Mouse (Mus musculus): Measurements from ENCODE around the gene Olfr282.
"Not testable (repeated sequence)": the region's sequence is repeated elsewhere in the genome, so short reads cannot be mapped to it uniquely, and the experiment has no call there.

The Olfr282 gene

DNA sequence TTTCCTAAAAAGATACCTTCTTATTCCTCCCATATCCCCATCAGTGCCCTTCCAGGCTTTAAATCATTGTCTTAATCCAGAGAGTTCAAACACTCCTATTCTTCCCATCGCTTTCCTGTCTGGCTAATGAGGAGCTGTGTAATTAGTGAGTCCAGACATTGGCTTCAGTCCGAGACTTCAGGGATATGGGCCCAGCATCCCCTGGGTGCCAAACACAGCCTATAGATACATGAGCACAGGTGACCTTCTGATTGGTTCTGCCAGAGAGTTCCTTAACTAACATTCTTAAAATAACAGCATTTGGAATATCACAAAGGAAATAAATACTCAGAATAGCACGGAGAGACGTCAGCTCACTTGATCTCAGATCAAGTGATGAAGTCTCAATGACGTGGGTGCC lies at the start of gene Olfr282:
Gene Olfr282 (plus strand): TSS at position 301 of the 400 bp plus-strand sequence.
- DNase-seq = not testable (repeated sequence)

DNA sequence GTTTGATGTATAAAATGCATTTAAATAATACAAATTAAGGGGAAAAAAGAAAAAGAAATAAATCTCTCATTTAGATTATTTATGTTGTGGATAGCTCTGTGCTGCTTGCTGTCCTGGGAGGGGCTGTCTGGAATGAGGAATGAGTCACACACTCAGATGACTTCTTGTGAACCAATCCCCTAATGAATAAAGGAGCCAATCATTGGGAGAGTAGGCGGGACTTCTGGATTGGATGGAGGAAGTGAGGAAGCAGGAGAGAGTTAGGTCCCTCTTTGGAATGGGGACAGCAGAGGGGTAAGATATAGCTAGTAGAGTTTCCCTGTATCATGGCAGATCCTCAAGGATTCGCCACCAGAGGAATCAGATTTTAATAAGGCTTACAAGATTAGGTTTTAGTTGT lies 43.4 kb upstream of the Olfr282 start:
- DNase-seq = no peak

DNA sequence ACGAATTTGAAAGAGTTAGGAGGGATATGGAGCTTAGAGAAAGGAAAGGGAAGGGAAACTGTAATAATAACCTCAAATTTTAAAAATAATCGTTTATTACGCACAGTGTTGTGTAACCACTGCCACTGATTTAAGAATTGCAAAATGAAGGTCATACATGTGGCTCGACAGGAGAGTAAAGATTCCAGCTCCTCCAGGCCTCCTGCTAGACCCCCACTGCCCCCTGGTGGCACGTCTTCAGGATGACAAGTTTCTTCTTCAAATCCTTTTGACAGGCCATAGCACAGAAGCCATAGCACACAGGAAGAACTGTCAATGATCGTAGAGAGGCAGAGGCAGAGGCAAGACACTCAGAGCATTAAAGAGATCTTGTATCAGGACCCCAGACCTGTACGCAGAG lies 41.2 kb upstream of the Olfr282 start:
- DNase-seq = peak; percentile 73

DNA sequence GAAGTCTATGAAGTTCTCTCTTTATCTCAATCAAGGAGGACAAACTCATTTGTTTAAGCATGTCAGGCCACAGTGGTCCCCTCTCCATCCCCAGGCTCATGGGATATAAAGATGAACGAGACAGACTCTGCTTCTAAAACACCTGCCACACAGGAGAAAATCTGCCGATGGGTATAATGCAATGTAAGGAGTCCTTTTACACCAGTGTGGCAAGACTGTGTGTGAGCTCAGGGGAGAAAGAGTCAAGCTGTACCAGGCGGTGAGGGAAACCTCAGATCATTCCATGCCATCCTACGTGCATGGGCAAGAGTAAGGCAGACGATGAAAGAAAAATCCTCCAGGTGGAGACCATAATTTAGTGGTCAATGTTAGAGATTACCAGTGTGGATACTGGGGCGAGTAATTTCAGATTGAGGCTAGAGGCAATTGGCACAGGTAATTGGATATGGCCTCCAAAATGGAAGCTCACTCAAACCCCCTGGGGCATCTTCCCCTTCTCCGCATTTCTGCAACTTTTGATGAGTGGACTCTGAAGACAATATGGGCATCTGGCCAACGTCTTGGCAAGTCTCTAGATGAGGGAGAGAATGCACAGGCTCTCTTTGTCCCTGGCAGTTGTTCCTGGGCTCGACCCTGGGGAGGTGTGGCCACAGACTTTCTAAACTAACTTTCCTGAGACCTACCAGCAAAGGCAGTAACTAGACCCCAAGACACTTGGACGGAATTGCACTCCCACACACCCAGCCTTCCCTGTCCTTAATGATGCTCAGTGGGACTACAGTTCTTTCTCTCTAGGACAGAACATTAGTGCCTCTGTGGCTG lies 39.7 kb upstream of the Olfr282 start:
- no peak for DNase-seq

DNA sequence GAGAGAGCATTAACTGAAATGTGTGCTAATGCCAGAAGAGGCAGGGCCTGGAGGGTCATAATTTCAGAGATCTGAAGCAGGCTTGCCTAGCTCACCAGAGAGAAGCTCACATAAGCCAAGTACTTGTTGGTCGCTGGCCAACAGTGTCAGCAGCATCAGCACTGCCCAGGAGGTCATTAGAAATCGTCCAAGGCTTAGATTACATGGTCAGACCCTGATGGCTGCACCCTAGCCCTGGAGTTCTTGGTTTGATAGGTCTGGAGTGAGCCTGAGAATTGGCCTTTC lies 39.2 kb upstream of the Olfr282 start:
- DNase-seq = peak; percentile 25

DNA sequence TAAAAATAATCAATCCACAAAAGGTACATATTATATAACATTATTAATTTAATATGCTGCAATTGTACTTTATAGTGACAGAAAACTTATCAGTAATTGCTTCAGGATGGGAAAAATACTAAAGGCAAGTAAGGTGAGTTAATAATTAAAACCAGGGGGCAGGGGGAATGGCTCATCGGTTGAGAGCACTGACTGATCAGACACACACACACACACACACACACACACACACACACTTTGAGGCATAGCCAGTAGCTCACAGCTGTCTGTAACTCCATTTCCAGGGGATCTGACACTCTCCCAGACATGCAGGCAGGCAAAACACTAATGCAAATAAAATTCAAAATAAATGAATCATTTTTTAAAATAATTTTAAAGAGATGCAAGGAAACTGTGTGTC lies 33.9 kb upstream of the Olfr282 start:
- DNase-seq = peak; percentile 45

DNA sequence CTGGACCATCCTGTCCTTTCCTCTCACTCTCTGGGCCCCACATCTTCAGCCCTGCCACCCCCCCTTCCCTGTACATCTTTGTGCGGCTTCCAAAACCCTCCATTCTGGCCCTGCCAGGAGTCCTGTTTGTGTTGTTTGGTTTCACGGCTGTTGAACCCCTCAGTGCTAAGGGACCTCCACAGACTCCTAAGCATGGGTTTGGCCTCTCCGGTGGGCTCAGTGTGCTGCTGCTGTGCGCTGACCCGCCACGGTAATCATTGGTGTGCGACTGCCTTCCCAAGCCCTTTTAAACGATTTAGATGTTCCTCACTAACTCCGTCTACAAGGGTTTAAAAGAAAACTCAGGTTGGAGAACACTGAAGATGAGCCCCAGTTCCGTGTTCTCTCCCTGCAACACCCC lies 28.7 kb upstream of the Olfr282 start:
- no peak for DNase-seq

DNA sequence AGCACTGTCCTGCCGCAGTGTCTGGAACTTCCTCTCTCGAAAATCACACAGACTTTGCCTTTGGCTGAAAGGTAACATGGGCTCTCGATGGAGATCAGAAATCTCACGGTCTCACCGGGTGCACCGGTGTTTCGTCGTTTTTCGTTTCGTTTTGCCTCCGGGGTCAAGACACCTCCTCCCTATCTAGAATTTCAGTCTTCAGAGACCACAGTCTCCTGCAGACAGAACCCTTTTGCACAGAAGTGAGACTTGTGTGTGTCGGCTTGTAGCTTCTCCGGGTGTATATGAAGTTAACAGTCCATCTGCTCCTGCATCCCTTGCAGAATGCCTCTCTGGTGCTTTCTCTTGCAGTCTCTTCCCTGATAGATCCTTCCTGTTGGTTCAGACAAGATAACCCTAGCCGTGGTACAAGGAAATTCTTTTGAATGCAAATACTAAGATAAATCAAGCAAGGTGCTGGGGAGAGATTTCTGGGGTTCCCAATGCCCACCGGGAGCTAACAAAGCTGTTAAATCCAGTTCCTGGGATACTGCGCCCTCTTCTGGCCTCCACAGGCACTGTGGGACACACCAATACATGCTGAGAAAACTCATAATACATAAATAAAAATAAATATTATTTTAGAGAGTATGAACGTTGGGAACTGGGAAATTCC lies 22.5 kb upstream of the Olfr282 start:
- peak; percentile 45 for DNase-seq

DNA sequence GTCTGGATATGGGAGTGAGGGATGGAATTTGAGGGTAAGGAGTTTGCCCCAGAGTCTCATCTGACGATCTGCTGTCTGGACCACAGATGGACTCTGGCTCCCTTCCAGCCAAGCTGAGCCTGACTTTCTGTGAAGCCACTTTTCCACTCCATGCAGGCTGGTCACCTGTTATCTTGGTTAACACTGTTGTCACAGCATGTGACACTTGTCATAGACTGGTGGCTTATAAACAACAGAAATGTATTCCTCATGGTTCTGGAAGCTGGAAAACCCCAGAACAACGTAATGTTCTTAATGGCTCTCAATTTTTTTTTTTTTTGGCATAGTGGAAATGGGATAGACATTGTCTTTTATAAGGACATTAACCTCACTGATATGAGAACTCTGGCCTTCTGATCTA lies 21.4 kb upstream of the Olfr282 start:
- DNase-seq = no peak

DNA sequence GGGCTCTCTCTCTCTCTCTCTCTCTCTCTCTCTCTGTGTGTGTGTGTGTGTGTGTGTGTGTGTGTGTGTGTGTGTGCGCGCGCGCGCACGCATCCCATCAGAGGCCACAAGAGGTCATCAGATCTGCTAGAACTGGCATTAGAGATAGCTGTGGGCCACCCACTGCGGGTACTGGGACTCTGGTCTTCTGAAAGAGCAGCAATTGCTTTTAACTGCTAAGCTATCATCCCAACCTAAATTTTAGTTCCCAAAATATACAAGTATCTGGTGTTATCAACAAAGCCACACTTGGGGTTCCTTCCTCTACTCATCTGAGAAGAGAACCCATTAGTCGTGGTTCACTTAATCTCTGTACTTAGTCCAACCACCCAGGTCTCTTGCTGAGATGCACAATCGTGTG lies 20.8 kb upstream of the Olfr282 start:
- no peak for DNase-seq

DNA sequence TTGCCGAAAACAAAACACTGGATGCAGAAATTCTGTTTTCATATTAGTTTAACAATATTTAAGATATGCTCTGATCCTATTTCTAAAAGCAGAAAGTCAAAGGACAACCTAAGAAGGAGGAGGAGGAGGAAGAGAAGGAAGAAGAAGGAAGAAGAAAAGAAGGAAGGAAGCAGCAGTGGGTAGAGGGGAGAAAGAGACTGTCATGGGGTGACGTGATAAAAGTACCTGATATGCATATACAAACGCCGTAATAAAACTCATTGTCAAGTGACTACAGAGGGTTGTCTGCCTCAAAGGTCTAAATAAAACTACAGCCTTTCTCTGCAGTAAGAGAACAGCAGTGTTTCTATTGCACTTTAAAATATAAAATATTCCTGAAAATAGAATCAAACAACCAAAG lies 15.0 kb upstream of the Olfr282 start:
- DNase-seq = no peak

DNA sequence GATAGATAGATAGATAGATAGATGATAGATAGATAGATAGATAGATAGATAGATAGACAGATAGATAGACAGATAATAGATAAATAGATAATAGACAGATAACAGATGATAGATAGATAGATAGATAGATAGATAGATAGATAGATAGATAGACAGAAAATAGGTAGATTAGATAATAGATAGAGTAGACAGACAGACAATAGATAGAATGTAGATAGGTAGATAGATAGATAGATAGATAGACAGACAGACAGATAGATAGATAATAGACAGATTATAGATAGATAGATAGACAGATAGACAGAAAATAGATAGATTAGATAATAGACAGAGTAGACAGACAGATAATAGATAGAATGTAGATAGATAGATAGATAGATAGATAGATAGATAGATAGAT lies 14.2 kb upstream of the Olfr282 start:
- not testable (repeated sequence) for DNase-seq

DNA sequence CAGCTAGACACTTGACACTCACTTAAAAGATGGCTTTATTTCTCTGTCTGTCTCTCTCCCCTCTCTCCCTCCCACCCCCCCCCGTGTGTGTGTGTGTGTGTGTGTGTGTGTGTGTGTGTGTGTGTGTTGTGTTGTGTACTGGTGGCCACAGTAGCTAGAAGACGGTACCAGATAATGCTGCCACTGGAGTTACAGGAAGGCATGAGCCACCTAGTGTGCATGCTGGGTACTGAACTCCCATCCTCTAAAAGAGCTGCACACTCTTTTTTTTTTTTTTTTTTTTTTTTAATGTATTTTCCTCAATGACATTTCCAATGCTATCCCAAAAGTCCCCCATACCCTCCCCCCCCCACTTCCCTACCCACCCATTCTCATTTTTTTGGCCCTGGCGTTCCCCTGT lies 13.7 kb upstream of the Olfr282 start:
- DNase-seq = not testable (repeated sequence)

DNA sequence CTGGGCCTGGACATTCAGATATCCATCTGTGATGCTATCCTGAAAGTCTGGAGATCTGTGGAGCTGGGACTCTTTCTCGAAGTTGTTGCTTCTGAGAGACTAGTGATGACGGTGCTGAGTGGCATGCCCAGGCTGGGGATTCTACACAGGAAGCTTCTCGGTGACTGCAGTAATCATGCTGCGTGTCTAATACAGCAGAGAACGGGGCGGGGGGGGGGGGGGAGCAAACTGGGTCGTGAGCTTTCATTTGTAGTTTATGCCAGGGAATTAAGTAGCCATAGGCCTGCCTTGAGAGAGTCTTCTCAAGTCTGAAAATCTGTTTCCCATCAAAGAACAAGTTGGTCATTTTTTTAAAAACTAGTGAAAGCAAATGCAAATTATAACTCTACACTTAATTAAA lies 12.9 kb upstream of the Olfr282 start:
- no peak for DNase-seq

DNA sequence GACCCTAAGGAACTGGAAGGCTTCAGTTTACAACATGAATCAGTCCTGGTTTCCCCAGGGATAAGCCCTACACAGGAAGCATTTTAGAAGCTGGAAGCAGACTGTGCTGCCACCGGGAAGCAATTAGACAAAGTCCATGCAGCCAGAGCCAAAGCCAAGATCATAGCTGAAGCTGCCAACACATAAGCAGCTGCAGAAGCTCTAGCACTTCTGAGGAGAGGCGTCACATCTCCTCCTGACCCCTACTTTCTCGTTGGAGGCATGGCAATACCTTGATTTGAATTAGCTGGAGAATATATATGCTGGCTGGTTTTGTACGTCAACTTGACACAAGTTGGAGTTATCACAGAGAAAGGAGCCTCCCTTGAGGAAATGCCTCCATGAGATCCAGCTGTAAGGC lies 10.1 kb upstream of the Olfr282 start:
- DNase-seq = no peak

DNA sequence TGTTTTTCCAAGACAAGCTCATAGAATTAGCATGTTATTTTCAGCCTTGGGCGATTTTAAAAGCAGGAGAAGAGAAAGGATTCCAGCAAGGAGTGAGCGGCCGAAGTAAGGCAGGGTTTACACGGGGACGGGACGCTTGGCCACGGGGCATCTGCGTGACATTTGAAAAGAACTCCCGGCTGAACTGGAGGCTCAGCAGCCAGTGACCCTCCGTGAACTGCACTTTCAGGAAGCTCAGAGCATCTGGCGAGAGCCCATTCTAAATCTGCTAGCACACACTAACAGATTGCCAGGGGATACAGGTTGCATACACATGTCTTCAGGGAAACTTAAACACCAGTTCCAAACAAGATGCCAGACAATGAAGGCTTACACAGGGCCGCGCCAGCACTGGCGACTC lies 6.7 kb upstream of the Olfr282 start:
- no peak for DNase-seq

DNA sequence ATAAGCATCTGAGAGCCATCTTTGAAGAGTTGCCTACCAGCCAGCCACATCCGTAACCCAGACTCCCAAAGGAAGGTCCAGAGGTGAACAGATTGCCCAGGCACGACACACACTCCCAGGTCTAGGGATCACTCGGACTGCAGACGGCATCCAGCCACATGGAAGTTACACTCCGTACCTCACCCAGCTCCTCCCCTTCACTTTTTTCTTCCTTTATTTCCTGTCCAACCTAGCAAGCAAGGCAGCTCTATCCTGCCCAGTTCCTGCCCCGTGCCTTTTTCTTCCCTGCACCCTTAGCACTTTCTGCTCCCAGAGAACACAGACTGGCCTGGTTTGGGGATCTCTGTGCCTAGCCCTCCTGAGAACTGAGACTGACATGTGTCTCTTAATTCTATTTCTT lies 6.3 kb upstream of the Olfr282 start:
- DNase-seq = no peak

DNA sequence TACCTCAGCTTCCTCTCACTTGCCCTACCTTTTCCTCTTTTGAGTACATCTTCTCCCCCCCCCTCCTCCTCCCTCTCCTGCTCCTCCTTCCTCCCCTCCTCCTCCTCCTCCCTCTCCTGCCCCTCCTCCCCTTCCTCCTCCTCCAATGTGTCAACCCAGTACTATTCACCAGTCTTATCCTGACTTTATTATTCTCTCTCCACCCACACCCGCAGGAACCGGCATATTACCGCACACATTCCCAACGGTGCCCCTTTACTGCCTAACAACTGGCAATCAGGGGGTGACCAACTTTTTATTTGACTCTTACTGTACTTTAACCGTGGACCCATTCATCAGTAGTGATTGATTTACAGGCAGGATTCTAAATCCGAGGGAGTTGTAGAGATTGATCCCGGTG lies 5.8 kb upstream of the Olfr282 start:
- no peak for DNase-seq

DNA sequence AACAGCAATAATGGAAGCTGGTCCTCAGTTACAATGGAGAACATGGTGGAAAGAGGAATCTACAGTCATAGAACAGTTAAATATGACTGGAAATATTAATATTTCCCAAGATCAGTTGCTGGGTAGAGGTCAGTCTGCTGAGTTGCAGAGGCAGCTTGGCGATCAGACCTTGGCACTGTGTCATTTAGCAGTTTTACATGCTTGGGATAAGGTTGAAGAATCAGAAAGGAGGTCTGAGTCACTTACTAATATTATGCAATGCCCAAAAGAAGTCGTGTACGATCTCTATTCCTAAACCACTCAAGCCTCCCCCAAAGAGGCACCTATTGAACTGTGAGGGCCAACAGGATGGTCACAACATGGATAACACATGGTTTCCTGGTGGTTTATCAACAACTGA lies 13.5 kb downstream of the Olfr282 start:
- DNase-seq = no peak

DNA sequence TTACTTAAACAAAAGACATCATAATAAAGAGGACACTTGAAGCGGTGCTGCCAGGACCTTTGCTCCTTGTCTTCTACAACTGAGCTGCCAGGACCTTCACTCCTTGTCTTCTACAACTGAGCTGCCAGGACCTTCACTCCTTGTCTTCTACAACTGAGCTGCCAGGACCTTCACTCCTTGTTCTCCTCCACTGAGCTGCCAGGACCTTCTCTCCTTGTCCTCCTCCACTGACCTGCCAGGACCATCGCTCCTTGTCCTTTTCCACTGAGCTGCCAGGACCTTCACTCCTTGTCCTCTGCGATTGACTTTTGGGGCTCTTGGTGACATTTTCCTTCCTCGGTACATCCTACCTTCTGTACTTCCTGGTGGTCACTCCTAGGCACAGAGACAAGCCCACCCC lies 17.5 kb downstream of the Olfr282 start:
- DNase-seq = peak; percentile 29

DNA sequence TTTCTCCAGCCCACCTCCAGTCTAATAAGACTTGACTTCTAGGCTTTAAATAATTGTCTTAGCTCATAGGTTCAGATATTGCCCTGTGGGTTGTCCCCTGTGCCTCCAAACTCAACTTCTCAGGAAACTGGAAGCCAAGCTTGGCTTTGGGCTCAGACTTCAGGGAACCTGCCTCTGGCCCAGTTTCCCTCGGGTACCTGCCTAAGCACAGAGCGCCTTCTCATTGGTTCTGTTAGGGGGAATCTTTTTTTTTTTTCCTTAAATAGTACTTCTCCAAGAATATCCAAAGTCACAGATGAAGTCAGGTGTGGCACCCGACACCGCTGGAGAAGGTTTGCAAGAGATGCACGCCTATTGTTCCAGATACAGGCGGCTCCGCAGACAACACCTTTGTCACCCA lies 21.3 kb downstream of the Olfr282 start, which contains the start of gene Olfr281:
Gene Olfr281 (plus strand): TSS at position 301 of the 400 bp plus-strand sequence.
- DNase-seq = no peak

DNA sequence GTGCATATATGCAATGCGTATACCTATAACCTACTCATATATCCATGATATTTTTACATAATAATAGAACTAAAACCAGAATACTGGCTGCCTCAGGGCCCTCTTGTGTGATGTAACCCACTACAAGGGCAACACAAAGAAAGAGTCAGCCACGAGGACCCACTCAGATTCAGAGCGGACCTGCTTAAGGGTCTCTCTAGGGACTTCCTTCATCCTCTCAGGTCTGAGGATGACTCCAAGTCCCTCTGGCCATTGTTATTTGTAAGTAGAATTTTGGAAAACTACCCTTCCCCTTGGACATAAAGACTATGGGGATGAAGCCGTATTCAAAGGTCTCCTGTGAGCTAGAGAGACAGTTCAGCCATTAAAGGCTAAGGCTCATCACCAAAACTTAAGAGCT lies 38.6 kb downstream of the Olfr282 start, which contains the start of gene OR5BS1P:
Gene OR5BS1P (plus strand): TSS at position 301 of the 400 bp plus-strand sequence.
- DNase-seq = no peak

DNA sequence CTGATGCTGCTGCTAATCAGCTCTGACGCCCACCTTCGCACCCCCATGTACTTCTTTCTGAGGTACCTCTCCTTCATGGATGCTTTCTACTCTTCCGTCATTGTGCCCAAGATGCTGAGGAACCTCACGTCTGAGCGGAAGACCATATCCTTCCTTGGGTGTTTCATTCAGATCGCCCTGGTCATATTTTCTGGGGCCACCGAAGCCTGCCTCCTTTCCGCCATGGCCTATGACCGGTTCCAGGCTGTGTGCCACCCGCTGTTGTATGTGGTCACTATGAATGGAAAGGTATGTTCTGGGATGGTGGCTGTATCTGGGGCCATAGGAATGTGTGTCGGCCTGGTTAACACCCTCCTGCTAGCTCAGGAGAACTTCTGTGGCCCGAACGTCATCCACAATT lies 40.5 kb downstream of the Olfr282 start:
- DNase-seq = no peak

DNA sequence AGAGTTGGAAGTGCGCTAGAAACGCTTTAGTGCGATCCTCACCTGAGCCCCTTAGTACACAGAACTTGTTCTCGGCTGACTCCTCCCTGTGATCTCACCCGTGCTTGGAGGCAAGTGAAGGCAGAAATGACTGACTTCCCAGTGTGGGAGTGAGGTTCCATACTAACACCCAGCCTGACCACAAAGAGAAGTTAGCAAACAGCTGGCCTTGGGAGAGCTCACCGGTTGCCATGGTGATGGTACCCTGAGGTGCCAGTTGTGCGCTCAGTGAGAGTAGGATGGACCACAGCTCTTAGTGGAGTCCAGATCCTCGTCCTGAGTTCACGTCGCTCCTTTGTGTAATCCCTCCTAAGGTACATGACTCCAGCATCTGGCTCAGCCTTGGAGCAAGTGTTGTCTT lies 43.9 kb downstream of the Olfr282 start:
- no peak for DNase-seq

DNA sequence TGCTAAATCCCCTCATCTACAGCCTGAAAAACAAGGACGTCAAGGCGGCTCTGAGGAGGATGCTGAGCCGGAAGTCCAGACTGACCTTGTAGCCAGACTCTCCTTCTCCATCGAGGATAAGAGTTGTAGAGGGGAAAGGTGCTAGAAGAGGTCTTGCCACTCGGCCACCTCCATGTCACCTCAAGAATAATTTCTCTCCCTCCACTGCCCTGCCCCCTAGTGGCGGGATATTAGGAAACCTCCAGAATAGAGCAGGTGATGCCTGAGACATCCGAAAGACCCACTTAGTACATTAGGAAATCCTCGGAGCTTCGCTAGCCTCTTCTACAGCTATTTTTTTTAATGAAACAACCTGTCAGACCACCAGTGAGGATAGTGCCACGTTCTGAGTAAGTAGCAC lies 44.4 kb downstream of the Olfr282 start:
- peak; percentile 45 for DNase-seq

All from kidney, postnatal 14 days (tissue).